Mouse (Mus musculus) lung, embryonic 16.5 days (tissue): ENCODE measurements around the gene Itprid2. TPM values are rescaled to one million over a fixed set of nuclear protein-coding genes. Genes with fewer than 3 reads are reported as not detected.

Source experiments
- ATAC-seq: fragments of 200-750 bp; cut with Nextera tagmentation; 2 replicates; pipeline ENCODE4 v1.8.0; 2017; ENCODE audit warnings: low read depth, mild to moderate bottlenecking, moderate library complexity
- H3K27ac ChIP-seq: fragments of 300-500 bp; sonication (generic); 2 replicates; pipeline ENCODE4 v1.5.1; 2014; ENCODE audit warnings: mild to moderate bottlenecking, control low read depth, low read length
- H3K27me3 ChIP-seq: fragments of 300-500 bp; sonication (generic); 2 replicates; pipeline ENCODE4 v1.6.1; 2014; ENCODE audit warnings: low read depth, low read length, mixed read lengths; ENCODE audit not compliant: control insufficient read depth, insufficient read depth
- H3K36me3 ChIP-seq: fragments of 300-500 bp; sonication (generic); 2 replicates; pipeline ENCODE4 v1.6.1; 2014; ENCODE audit warnings: low read length; ENCODE audit not compliant: control insufficient read depth, insufficient read depth
- H3K4me1 ChIP-seq: fragments of 300-500 bp; sonication (generic); replicated peaks from 2 replicates; pipeline ENCODE4 v1.6.1; 2014; ENCODE audit warnings: low read length, mixed read lengths; ENCODE audit not compliant: control insufficient read depth, insufficient read depth
- H3K4me2 ChIP-seq: fragments of 300-500 bp; sonication (generic); 2 replicates; pipeline ENCODE4 v1.6.1; 2014; ENCODE audit warnings: low read depth, low read length, control low read depth
- H3K4me3 ChIP-seq: fragments of 300-500 bp; sonication (generic); 2 replicates; pipeline ENCODE4 v1.5.1; 2014; ENCODE audit warnings: mild to moderate bottlenecking, low read length, control low read depth
- H3K9ac ChIP-seq: fragments of 300-500 bp; sonication (generic); 2 replicates; pipeline ENCODE4 v1.6.1; 2014; ENCODE audit warnings: low read length, control low read depth
- H3K9me3 ChIP-seq: fragments of 300-500 bp; sonication (generic); 2 replicates; pipeline ENCODE4 v1.6.1; 2016; ENCODE audit warnings: low read length; ENCODE audit not compliant: control insufficient read depth
- WGBS: fragments of 180-500 bp; shearing (Covaris S2); extraction: QIAGEN DNeasy Blood & Tissue Kit; methylation state at CpG from one replicate; pipeline ENCODE4 v1.1.7; 2014; 5-methylcytosine and 5-hydroxymethylcytosine counted together
- polyA plus RNA-seq: library from polyadenylated mRNA; unstranded; fragments of >200 nt; fragmentation: Nextera tagmentation; extraction: Ambion mirVana; gene quantifications from 2 replicates; pipeline ENCODE4 v1.2.1, GENCODE M21; 2015

Itprid2 gene
- polyA plus RNA-seq, 1 experiment from 2014 or later: 8.7 TPM

GRCm38 (mm10) chr2:79714745-79715144, 79.6 kb downstream of the Itprid2 start:
- H3K36me3 ChIP-seq: no peaks in the 10 kb centered on the region
- no peak for ATAC-seq
- no peak overlapping the region for H3K4me3 ChIP-seq
- H3K27ac ChIP-seq: no peak overlapping the region
- no peak overlapping the region for H3K4me2 ChIP-seq
- no peaks in the 10 kb centered on the region for H3K4me1 ChIP-seq
- 88% methylated on average over 6 of the region's 6 CpGs for WGBS
- H3K9me3 ChIP-seq: no peaks in the 10 kb centered on the region
- H3K27me3 ChIP-seq: no peaks in the 10 kb centered on the region
- H3K9ac ChIP-seq: no peak overlapping the region

- 70% methylated on average over 2 of the region's 2 CpGs for WGBS
- ATAC-seq: no peak
- H3K4me1 ChIP-seq: no peaks in the 10 kb centered on the region
Measured at GRCm38 (mm10) chr2:79715925-79716324, 80.8 kb downstream of the Itprid2 start.

GRCm38 (mm10) chr2:79717846-79718245, 82.7 kb downstream of the Itprid2 start:
- H3K36me3 ChIP-seq: no peaks in the 10 kb centered on the region
- no peaks in the 10 kb centered on the region for H3K4me1 ChIP-seq
- no peak overlapping the region for H3K9ac ChIP-seq
- H3K9me3 ChIP-seq: no peaks in the 10 kb centered on the region
- no peak overlapping the region for H3K27ac ChIP-seq
- no peak overlapping the region for H3K4me3 ChIP-seq
- no peak for ATAC-seq
- no peak overlapping the region for H3K4me2 ChIP-seq
- H3K27me3 ChIP-seq: no peaks in the 10 kb centered on the region

More at GRCm38 (mm10) chr2:79715925-79716324, 80.8 kb downstream of the Itprid2 start:
- no peaks in the 10 kb centered on the region for H3K27me3 ChIP-seq
- H3K4me3 ChIP-seq: no peak overlapping the region
- no peak overlapping the region for H3K9ac ChIP-seq
- no peak overlapping the region for H3K27ac ChIP-seq
- no peak overlapping the region for H3K4me2 ChIP-seq
- no peaks in the 10 kb centered on the region for H3K9me3 ChIP-seq
- no peaks in the 10 kb centered on the region for H3K36me3 ChIP-seq

DNA sequence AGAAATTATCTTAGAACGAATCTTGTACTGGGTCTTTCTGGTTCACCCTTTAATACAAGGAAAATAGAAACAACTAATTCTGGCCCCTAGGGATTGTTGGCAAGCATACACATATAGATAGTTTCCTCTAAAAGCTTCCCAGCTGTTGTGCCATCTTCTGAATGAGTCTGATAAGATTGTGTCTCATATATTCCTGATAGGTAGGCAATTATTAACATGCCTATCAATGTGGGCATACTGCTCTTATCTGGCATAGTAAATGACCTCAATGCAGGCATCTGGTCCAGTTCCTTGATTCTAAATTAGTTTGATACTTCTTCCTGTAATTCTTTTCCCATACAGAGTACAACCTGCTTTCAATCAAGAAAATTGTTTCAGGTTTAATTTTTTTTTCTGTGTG, 87.3 kb downstream of the Itprid2 start:
- Histone ChIP-seq H3K27me3 (no peaks in the 10 kb centered on the region), H3K9me3 (no peaks in the 10 kb centered on the region), H3K27ac (no peak overlapping the region), H3K9ac (no peak overlapping the region), H3K4me3 (no peak overlapping the region), H3K4me1 (no peaks in the 10 kb centered on the region), H3K36me3 (no peaks in the 10 kb centered on the region), H3K4me2 (no peak overlapping the region)
- no peak for ATAC-seq
- 69% methylated on average over 1 of the region's 1 CpGs for WGBS

Other genes with a start within 250 kb of the Itprid2 start
- not detected in 2 replicates for gene Neurod1, start 178.6 kb upstream of the Itprid2 start, polyA plus RNA-seq
- 0.58 TPM in 1 of 2 replicates, not detected in the other for gene Cerkl, start 178.6 kb upstream of the Itprid2 start, polyA plus RNA-seq
- 0.25 TPM in 1 of 2 replicates, not detected in the other for gene Ppp1r1c, start 72.4 kb downstream of the Itprid2 start, polyA plus RNA-seq